Mouse (Mus musculus) adrenal gland, adult 18-20 months (tissue): ENCODE measurements at regions not wholly inside any gene's neighbourhood (a gene's known extent, or its start where the extent isn't known, plus 50 kb on each side); places are given as distances from the start of the nearest gene placed in this dataset.

Source experiments
- DNase-seq, 2 experiments: peaks; one replicate each; pipeline ENCODE4 v3.0.0; 2021 to 2022; ENCODE audit warnings: low spot score in 2 of 2

DNA sequence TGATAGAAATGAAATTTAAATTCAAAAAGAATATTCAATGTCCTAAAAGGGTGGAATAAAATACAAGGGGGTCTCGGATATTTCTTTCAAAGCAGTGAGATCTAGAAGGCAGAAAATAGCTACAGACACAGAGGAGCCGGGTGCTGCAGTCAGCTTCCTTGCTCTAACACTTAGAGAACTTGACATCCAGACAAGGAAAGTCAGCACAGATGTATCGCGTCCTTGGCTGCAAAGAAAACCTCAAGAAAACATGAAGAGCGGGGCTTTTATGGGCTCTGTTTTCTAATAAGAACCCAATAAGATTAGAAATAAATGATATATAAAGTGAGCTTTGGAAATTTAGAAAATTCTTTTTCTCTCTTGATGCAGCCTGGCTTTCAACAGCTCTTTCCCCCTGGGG lies 53.1 kb upstream of the Glis3 start:
- no peak for DNase-seq

DNA sequence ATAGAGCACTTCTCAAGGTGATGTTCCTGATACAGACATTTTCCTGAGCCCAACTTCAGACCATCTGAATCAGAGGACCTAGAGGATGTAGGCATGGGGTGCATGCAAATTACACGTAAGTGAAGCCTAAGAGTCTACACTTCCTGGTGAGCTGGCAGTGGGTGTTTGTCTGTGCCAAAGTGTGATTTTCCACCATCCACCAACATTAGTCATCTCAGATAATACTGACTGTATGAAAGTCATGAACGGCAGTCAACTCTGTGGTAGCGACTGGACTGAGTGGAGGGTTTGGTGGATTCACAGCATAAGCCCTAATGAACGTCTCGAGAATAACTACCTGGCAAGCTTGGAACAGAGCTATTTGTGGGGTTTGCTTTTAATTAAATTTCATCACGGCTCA lies 53.9 kb upstream of the Glis3 start:
- DNase-seq: no peak

DNA sequence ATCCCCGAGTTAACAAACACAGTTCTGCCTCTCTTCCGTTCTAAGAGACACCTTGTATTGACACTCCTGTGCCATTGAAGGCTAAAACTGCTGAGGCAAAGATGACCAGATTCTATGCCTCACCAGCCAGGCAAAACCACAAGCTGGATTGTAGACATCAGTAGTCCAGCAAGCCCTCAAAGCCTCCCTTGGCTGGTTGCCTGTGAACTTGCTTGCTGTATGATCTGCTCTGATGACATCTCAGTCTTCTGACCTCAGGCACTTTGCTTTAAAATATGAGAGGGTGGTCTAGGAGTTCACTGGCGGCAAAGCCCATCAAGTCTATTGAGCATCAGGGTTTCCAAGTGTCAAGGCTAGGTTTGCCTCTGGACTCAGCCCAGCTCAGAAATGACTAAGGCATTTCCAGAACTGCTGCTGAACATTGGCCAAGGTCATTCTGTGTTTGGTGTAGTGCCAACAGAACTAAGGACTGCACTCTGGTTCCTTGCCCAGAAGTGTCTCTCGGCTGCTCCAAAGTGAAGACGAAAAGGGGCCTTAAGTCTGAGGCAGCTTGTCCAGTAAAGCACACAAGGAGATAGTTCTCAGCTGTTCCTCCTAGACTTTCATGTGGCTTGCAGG lies 63.4 kb upstream of the Glis3 start:
- peak; percentile 49 to 72 for DNase-seq

DNA sequence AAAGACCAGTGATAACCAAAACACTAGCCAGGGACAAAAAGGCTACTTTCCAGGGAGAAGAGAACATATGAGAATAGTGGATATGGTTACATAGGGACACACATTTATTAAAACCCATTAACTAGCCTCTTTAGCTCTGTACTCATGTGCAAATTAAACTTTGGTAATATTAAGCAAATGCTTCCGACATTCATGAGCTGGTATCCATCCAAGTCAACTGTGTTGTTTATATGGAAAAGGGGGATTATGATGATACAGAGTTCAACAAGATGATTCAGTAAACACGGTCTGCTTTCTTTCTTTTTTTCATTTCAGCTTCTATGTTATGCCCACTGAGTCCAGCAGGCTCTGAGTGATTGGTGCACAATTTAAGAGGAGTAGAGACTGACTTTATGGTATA lies 65.2 kb upstream of the Glis3 start:
- DNase-seq: no peak

DNA sequence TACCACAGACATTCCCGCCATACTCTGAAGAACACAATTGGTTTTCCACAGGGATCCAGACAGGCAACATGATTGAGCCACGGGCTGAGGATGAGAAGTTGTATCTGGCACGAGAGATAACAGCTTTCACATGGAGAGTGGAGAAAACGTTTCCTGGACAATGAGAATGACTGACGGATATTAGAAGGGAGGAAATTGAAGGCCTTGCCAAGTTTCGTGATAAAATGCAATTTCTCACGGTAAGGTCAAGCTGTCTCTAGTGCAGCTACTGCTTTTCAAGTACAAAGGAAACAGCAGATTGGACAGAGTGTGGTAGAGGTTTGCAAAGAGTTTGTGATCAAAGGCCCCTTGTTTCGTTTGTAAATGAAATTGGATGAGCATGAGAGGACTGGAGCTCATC lies 65.7 kb upstream of the Glis3 start:
- no peak for DNase-seq

DNA sequence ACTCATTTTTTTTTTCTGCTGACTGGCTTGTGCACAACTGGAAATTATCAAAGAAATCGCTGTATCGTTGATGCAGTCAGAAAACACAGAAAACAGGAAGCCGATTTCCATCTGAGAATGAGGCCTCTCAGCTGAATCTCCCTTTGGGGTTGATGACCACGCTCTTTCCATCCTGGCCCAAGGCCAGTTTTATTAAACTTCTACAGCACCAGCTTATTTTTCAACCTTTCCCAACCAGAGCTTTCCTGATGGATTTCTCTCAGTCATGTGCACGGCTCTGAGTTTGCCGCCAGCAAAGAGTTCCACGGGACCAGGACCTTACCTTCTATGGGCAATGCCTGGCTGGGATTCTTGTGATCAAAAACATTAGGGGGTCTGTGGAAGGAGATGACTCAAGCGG lies 71.2 kb upstream of the Glis3 start:
- DNase-seq: no peak

DNA sequence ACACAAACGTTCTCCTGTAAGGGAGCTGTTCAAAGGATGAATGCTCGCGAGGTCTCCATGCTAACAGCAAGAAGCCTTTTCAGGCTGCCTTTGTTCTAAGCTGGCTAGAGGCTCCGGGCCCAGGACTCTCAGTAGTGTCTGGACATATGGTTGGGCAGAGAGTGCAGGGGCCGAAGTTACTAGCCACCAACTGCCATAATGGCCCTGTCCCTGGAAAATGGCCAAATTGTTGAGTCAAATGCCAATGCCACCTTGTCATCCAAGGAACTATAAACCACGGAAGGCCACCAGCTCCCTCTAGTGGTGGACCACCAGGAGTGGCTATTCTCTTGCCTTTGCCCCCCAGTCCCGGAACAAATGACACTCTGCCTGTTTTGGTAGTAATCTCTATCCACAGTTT lies 76.0 kb upstream of the Slc1a1 start:
- peak; percentile 67 to 76 for DNase-seq

DNA sequence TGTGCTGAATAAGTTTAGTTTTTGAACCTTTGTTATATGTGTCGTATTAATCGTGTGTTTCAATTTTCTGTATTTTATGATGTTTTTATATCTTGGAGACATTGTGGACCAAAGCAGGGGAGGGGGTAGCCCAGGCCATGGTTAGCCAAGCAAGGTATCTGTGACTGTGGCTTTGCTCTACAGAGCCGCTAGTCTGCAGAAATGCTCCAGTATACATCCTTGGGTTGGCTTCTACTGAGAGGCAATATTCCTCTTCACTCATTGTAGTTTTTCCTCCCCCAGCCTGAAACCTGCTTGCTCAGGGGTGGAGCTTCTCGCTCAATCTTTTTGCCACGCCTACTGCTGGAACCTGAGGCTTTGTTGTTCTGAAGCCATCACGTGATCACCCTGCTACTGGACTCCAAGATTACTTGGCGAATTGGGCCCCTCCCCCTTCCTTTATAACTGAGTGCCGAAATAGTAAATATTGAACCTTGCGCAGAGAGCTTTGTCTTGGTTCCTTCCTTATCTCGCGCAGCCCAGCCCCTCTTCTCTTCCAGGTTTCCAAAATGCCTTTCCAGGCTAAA lies 70.0 kb upstream of the Slc1a1 start:
- DNase-seq: no peak

DNA sequence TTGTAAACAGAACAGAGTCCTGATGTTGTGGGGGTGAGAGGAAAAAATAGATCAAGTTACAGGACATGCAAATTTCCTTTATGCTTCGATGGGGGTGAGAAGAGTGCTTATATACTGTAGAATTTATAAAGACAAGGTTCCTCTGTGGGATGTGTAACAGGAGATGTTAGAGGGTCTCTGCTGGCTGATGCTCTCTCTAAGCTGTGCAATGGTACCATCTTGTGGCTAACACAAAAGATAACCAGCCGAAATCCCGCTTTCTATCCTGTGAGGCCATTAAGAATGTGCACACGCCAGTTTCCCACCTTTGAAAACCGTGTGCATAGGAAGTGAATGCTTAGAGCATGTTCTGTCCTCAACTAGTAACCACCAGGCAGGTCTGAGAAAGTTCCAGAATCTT lies 66.6 kb upstream of the Slc1a1 start:
- no peak for DNase-seq

DNA sequence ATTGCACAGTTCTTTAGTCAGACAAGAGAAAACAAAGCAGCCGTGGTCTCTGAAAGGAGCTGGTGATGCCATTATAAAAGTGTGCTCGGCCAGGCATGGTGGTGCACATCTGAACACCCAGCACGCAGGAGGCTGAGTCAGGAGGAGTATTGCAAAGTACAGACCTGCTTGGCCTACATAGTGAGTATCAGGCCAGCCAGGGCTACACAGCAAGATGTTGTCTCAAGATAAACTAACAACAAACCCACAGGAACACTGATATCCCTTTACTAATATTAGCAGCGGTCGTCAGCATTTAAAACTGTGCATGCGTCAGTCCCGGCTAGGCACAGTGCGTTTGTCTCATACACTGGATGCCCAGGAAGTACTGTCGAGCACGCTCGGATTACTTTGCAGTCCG lies 64.4 kb upstream of the Slc1a1 start:
- no peak for DNase-seq

DNA sequence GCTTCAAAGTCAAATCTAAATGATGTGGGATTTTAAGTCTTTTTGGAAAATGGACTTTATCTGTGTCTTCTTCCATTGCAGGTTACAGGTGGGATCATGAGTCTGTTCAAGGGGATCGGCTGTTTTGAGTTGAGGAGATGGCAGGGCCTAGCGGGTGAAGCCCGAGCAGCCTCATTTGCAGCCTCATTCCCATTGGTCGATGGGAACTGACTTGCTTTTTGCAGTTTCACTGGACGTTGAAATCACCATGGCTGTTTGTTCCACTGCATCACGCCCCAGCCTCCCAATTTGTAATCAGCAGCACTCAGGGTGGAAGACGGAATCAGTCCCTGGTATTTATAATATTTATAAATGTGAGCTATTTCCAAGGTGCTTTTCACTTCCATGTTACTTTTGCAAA lies 63.0 kb upstream of the Slc1a1 start:
- DNase-seq: no peak

DNA sequence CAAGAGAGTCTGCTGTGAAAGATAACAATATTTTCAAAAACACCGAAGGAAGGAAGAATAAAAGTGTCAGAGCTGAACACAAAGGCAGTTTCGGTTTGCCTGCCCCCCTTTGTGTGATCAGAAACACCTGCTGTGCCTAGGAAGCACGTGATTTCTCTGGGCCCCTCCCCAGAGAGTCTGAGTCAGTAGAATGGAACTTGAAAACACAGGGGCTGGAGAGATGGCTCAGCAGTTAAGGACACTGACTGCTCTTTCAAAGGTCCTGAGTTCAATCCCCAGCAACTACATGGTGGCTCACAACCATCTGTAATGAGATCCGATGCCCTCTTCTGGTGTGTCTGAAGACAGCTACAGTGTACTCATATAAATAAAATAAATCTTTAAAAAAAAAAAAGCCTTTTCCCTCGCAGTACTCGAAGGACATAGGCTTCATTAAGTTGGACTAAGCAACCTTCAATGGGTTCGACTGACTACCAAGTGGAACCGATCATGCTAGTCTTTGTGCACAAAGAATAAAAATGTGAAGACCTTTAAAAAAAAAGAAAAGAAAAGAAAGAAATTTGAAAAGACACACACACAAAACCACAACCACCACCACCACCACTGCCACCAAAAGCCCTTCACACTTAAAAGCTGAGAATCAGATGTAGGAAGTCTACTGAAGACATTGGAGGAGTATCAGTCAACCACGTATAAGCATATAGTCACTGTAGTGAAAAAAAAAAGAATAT lies 61.8 kb upstream of the Slc1a1 start:
- DNase-seq: no peak

DNA sequence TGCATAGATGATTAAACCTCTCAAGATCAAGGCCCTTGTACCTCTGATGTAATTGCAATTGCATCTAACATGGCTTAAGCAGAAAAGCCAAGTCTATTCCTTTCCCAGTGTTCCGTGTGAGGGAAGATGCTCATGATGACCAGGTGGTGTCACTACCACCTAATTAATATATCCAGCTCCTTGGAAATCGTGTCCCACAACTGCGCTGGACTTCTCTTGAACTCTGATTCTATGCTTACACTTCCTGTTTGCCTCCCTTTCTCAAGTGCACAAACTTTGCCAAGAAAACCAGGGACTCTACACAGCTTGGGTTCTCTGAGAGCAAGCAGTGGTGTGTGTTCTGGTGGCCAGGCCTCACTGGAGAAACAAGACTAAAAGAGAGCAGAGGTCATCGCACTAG lies 58.0 kb upstream of the Slc1a1 start:
- peak in 1 of 2 experiments; percentile 3 for DNase-seq

DNA sequence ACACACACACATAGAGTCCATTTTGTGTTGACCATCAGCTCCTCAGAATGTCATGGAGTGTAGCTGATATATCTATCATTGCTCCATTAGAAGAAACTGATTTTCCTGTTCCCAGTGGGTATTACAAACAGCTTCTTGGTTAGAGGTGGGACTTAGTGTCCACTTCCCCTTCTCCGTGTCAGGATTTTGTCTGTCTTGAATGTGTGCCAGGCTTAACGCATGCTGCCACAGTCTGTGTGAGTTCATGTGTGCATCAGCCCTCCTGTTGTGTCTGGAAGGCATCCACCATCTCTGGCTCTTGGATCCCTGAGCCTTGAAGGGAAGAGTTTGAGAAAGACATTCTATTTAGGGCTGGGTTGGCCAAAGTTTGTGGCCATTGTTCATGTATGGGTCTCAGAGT lies 57.2 kb upstream of the Slc1a1 start:
- DNase-seq: no peak

DNA sequence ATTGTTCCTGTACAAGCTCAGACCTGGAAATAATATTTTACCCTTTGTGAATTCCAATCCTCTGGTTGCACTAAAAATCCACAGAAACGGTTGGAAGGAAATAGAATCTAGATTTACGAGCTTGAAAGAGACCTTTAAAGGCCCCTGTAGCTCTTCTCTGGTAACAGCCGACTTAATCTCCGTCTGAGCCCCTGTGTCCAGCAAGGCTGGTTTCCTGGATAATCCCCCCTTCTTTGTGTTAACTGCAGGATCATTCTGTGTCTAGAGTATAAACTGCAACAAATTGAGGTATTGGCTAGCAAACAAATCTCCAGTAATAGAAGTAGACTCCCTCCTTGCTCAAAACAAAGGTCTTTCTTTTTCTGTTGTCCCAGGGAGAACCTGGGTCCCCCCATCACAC lies 56.5 kb upstream of the Slc1a1 start:
- DNase-seq: no peak

DNA sequence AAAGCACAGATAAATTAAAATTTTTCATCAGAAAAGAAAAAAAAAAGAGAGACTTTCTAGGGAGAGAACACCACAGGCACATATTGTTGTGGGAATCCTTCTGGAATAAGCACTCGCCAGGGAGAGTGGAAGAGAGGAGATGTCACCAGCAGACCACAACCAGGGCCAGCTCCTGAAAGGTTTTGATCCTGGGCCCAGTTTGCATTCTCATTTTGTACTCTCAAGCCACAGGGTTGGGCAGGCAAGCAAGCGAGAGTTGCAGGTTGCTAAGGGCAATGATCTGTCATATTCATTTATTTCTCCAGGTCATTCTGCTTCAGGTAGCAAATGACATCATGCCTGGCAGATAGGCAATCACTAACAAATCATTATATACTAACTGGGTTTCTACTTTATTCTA lies 52.9 kb upstream of the Slc1a1 start:
- no peak for DNase-seq
